Mouse (Mus musculus) testis, adult 2 months (tissue): ENCODE measurements around the gene Txndc17.

Source experiments
- CTCF ChIP-seq: fragments of 200-500 bp; IDR thresholded peaks from 2 replicates; pipeline ENCODE4 v1.5.1; 2012; ENCODE audit warnings: low read depth, mild to moderate bottlenecking, inconsistent platforms, low read length, moderate library complexity; ENCODE audit not compliant: control insufficient read depth, insufficient read depth, insufficient replicate concordance
- POLR2A ChIP-seq: fragments of 200-500 bp; IDR thresholded peaks from 2 replicates; pipeline ENCODE4 v1.6.1; 2012; ENCODE audit warnings: low read depth, mild to moderate bottlenecking, inconsistent platforms, low read length, moderate library complexity; ENCODE audit not compliant: control insufficient read depth

DNA sequence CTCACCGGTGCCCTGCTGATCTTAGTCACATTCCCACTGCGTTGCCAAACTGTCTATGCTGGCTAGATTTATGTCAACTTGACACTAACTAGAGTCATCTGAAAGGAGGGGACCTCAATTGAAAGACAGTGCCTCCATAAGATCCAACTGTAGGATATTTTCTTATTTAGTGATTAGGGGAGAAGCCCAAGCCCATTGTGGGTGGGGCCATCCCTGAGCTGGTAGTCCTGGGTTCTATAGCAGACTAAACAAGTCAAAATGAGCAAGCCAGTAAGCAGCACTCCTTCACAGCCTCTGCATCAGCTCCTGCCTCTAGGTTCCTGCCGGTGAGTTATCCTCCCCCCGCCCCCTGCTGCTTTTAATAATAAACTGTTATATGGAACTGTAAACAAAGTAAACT is 26.2 kb upstream of the Txndc17 start:
- TF ChIP-seq CTCF = no peak
- TF ChIP-seq POLR2A = no peak
